Mouse (Mus musculus) stomach, postnatal 0 days (tissue): ENCODE measurements around the gene Rnf207. TPM values are rescaled to one million over a fixed set of nuclear protein-coding genes. Genes with fewer than 3 reads are reported as not detected.
A peak's percentile ranks its signal among the peaks of the same experiment; 100 is the strongest.

ENCODE experiments used
- ATAC-seq: fragments of 200-750 bp; cut with Nextera tagmentation; 2 replicates; pipeline ENCODE4 v1.8.0; 2017; ENCODE audit not compliant: low FRiP score, low TSS enrichment
- DNase-seq: peaks from one replicate; pipeline ENCODE4 v3.0.0-alpha.2; 2016; ENCODE audit warnings: low spot score
- H3K27ac ChIP-seq: fragments of 300-500 bp; sonication (generic); replicated peaks from 2 replicates; pipeline ENCODE4 v1.5.1; 2014; ENCODE audit warnings: mild to moderate bottlenecking, control low read depth
- H3K27me3 ChIP-seq: fragments of 300-500 bp; sonication (generic); 2 replicates; pipeline ENCODE4 v1.6.1; 2014; ENCODE audit warnings: low read length; ENCODE audit not compliant: control insufficient read depth, insufficient read depth
- H3K36me3 ChIP-seq: fragments of 300-500 bp; sonication (generic); 2 replicates; pipeline ENCODE4 v1.6.1; 2014; ENCODE audit warnings: low read length, mixed read lengths; ENCODE audit not compliant: control insufficient read depth, insufficient read depth
- H3K4me1 ChIP-seq: fragments of 300-500 bp; sonication (generic); replicated peaks from 2 replicates; pipeline ENCODE4 v1.6.1; 2014; ENCODE audit warnings: antibody characterized with exemption; ENCODE audit not compliant: control insufficient read depth, insufficient read depth
- H3K4me2 ChIP-seq: fragments of 300-500 bp; sonication (generic); replicated peaks from 2 replicates; pipeline ENCODE4 v1.6.1; 2014; ENCODE audit warnings: low read depth, mild to moderate bottlenecking, control low read depth, moderate library complexity
- H3K4me3 ChIP-seq: fragments of 300-500 bp; sonication (generic); 2 replicates; pipeline ENCODE4 v1.5.1; 2014; ENCODE audit warnings: low read depth, low read length, control low read depth
- H3K9ac ChIP-seq: fragments of 300-500 bp; sonication (generic); 2 replicates; pipeline ENCODE4 v1.6.1; 2014; ENCODE audit warnings: mild to moderate bottlenecking, low read length, control low read depth, mixed read lengths
- H3K9me3 ChIP-seq: fragments of 300-500 bp; sonication (generic); 2 replicates; pipeline ENCODE4 v1.6.1; 2016; ENCODE audit warnings: low read length; ENCODE audit not compliant: control insufficient read depth
- CTCF ChIP-seq: IDR thresholded peaks from 2 replicates; pipeline ENCODE4 v1.5.1; 2016; ENCODE audit warnings: antibody characterized with exemption, low read depth, mild to moderate bottlenecking, moderate library complexity
- EP300 ChIP-seq: optimal IDR thresholded peaks from 2 replicates; pipeline ENCODE3; 2016; ENCODE audit warnings: antibody characterized with exemption
- WGBS: fragments of 180-500 bp; shearing (Covaris S2); extraction: QIAGEN DNeasy Blood & Tissue Kit; methylation state at CpG from one replicate; pipeline ENCODE4 v1.1.7; 2014; 5-methylcytosine and 5-hydroxymethylcytosine counted together
- polyA plus RNA-seq: library from polyadenylated mRNA; unstranded; fragments of >200 nt; fragmentation: Nextera tagmentation; extraction: Ambion mirVana; gene quantifications from 2 replicates; pipeline ENCODE4 v1.2.1, GENCODE M21; 2015

The Rnf207 gene
- polyA plus RNA-seq, 1 experiment from 2014 or later: 0.46 TPM

GRCm38 (mm10) chr4:152324641-152325562, 6.1 kb upstream of the Rnf207 start:
- no peaks in the 10 kb centered on the region for H3K27me3 ChIP-seq
- H3K4me1 ChIP-seq: 0 out of 2 replicates have a peak, but pooled peaks cover 4% of the 10 kb centered on the region
- no peaks in the 10 kb centered on the region for H3K9me3 ChIP-seq
- no peak for TF ChIP-seq EP300
- TF ChIP-seq CTCF: no peak
- no peak overlapping the region for H3K9ac ChIP-seq
- 48% methylated on average over 16 of the region's 16 CpGs for WGBS
- H3K27ac ChIP-seq: no peak overlapping the region
- H3K36me3 ChIP-seq: peaks cover 9% of the 10 kb centered on the region
- H3K4me2 ChIP-seq: peak overlapping the region; percentile 27
- DNase-seq: no peak
- H3K4me3 ChIP-seq: peak overlapping the region; percentile 93
- ATAC-seq: peak; percentile 18

DNA sequence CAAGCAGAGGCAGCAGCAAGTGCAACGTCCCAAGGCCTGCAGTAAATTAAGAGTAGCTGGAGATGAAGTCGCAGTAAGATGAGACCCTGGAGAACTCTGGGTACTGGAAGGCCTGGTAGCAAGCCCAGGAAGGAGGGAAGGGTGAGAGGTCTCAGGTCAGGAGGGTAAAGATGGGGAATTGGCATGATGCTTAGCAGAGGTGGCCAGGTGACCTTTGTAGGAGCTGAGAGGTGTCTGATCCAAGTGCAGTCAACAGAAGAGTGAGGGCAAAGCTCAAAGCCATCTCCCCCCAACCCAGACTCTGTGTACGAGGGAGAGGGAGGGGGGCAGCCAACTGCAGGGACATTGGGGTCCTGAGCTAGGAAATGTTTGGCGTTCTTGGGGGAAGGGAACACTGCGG, 2.7 kb upstream of the Rnf207 start:
- no peak overlapping the region for H3K27ac ChIP-seq
- no peaks in the 10 kb centered on the region for H3K36me3 ChIP-seq
- H3K4me3 ChIP-seq: no peak overlapping the region
- no peak overlapping the region for H3K9ac ChIP-seq
- H3K27me3 ChIP-seq: peaks cover 2% of the 10 kb centered on the region
- H3K9me3 ChIP-seq: no peaks in the 10 kb centered on the region
- TF ChIP-seq CTCF (no peak), EP300 (no peak)
- no peak overlapping the region for H3K4me2 ChIP-seq
- H3K4me1 ChIP-seq: no peaks in the 10 kb centered on the region
- no peak for DNase-seq
- 54% methylated on average over 5 of the region's 5 CpGs for WGBS
- no peak for ATAC-seq

- no peak overlapping the region for H3K4me3 ChIP-seq
- no peaks in the 10 kb centered on the region for H3K4me1 ChIP-seq
- H3K27ac ChIP-seq: no peak overlapping the region
- no peak overlapping the region for H3K9ac ChIP-seq
- H3K27me3 ChIP-seq: peaks cover 18% of the 10 kb centered on the region
- 68% methylated on average over 6 of the region's 6 CpGs for WGBS
- ATAC-seq: no peak
- no peaks in the 10 kb centered on the region for H3K36me3 ChIP-seq
- no peak for DNase-seq
- H3K9me3 ChIP-seq: no peaks in the 10 kb centered on the region
- no peak overlapping the region for H3K4me2 ChIP-seq
- no peak for TF ChIP-seq CTCF
- TF ChIP-seq EP300: no peak
These were observed 1.2 kb downstream of the Rnf207 start for GRCm38 (mm10) chr4:152317631-152318033.

DNA sequence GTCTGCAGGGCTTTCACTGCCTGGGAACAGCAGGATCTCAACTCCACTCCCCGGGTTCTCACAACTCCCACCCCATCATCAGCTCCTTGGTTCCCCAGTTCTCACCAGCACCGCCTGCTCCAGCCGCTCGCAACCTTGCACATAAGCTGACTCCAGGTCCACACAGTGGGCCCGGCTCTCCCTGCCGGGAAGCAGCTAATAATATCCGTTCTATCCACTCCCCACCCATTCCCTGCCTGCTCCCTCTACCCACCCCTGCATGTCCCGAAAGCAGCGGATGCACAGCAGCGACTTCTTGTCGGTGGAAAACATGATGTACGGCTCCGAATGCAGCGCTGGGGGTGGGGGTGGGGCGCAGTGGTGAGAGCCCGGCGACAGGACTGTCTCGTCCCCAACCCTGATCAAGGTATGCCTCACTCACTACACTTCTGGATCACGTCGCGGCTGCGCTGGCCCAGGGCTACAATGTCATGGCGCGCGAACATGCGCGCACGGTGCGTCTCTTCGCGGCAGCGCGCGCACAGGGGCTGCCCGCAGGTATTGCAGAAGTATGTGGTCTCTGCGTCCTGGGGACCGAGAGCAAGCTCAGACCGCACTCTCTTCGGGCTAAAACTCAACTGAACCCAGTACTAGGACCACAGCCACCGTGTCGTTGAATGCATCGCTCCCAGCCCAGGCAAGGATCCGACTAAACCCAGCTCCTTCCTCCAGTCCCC, 3.1 kb downstream of the Rnf207 start:
- no peak for ATAC-seq

DNA sequence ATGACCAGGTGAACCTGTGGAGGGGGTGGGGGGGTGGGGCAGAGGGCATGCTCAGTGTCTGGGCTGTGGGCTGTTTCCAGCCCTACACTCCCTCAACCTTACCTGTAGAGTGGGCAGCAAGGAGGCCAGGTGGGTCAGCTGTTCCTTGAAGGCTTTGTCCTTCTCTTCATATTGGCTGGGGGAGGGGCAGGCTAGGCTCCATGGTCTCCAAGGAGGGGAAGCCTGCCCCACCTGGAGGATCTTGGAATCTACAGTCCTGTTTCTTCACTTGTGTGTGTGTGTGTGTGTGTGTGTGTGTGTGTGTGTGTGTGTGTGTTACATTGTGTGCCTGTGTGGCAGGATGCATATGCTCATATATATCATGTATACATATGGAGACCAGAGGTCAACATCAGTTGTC, 4.9 kb downstream of the Rnf207 start:
- peaks cover 22% of the 10 kb centered on the region for H3K27me3 ChIP-seq
- no peak overlapping the region for H3K4me3 ChIP-seq
- ATAC-seq (no peak), DNase-seq (peak; percentile 64)
- H3K36me3 ChIP-seq: no peaks in the 10 kb centered on the region
- no peak overlapping the region for H3K9ac ChIP-seq
- TF ChIP-seq CTCF: peak; percentile 61
- TF ChIP-seq EP300: no peak
- no peak overlapping the region for H3K27ac ChIP-seq
- H3K4me2 ChIP-seq: no peak overlapping the region
- H3K4me1 ChIP-seq: no peaks in the 10 kb centered on the region
- no peaks in the 10 kb centered on the region for H3K9me3 ChIP-seq

More for the DNA sequence above, 3.1 kb downstream of the Rnf207 start:
- under 1% methylated on average over 43 of the region's 43 CpGs for WGBS
- peak overlapping the region; percentile 6; the same call in 1 of the 2 replicates for H3K4me3 ChIP-seq
- H3K9me3 ChIP-seq: no peaks in the 10 kb centered on the region
- H3K36me3 ChIP-seq: no peaks in the 10 kb centered on the region
- H3K9ac ChIP-seq: no peak overlapping the region
- DNase-seq: no peak
- no peaks in the 10 kb centered on the region for H3K4me1 ChIP-seq
- no peak overlapping the region for H3K4me2 ChIP-seq
- no peak overlapping the region for H3K27ac ChIP-seq
- TF ChIP-seq EP300: no peak
- TF ChIP-seq CTCF: no peak
- peaks cover 22% of the 10 kb centered on the region for H3K27me3 ChIP-seq

DNA sequence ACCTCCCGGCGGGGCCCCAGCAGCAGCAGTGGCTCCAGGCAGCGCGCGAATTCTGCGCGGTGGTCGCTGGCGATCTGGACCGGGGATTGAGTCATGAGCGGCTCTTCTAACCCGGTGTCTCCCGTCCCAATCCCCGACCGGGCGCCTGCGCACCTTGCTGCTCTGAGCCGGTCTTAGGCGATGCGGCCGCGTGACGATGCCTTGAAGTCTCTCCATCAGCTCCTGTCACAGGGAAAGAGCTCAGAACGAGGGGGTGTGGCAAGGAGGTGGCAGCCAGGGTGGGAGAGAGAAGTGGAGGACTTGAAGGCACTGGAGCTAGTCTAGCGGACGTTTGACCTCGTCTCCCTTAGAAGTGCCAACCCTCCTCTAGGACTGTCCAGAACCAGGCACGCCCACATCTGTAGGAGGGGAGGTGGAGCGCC, 5.6 kb downstream of the Rnf207 start:
- H3K4me2 ChIP-seq: peak overlapping the region; percentile 56
- no peaks in the 10 kb centered on the region for H3K9me3 ChIP-seq
- peaks cover 4% of the 10 kb centered on the region; the same call in 1 of the 2 replicates for H3K36me3 ChIP-seq
- no peak overlapping the region for H3K27ac ChIP-seq
- peak overlapping the region; percentile 29 for H3K4me3 ChIP-seq
- ATAC-seq: peak; percentile 45
- H3K9ac ChIP-seq: no peak overlapping the region
- WGBS: under 1% methylated on average over 29 of the region's 29 CpGs
- H3K4me1 ChIP-seq: no peaks in the 10 kb centered on the region
- H3K27me3 ChIP-seq: peaks cover 20% of the 10 kb centered on the region
- TF ChIP-seq CTCF: no peak
- no peak for TF ChIP-seq EP300
- peak; percentile 37 for DNase-seq
